Mouse (Mus musculus) embryonic fibroblast, embryonic 13.5 days (primary cell): ENCODE data around the gene Yod1. TPM values are rescaled to one million over a fixed set of nuclear protein-coding genes. Genes with fewer than 3 reads are reported as not detected.
A peak's percentile ranks its signal among the peaks of the same experiment; 100 is the strongest.

ENCODE experiments used
- H3K27ac ChIP-seq: 2 replicates; pipeline ENCODE4 v1.5.1; 2012; ENCODE audit warnings: low read length, control low read depth, inconsistent platforms; ENCODE audit not compliant: insufficient read depth
- H3K4me1 ChIP-seq: 2 replicates; pipeline ENCODE4 v1.6.1; 2011; ENCODE audit warnings: low read length; ENCODE audit not compliant: control insufficient read depth, insufficient read depth
- H3K4me3 ChIP-seq: 2 replicates; pipeline ENCODE4 v1.5.1; 2011; ENCODE audit warnings: mild to moderate bottlenecking, control low read depth, low read length; ENCODE audit not compliant: insufficient read depth
- CTCF ChIP-seq: IDR thresholded peaks from 2 replicates; pipeline ENCODE4 v1.5.1; 2011; ENCODE audit warnings: mild to moderate bottlenecking, control low read depth, low read length, moderate library complexity, borderline replicate concordance; ENCODE audit not compliant: insufficient read depth
- POLR2A ChIP-seq: IDR thresholded peaks from 2 replicates; pipeline ENCODE4 v1.6.1; 2011; ENCODE audit warnings: low read depth, mild to moderate bottlenecking, control low read depth, low read length, moderate library complexity
- polyA plus RNA-seq: library from polyadenylated mRNA; stranded (reverse); fragments of >200 nt; gene quantifications from 2 replicates; pipeline ENCODE4 v1.2.4, GENCODE M21; 2011; ENCODE audit warnings: low read depth; ENCODE audit not compliant: missing spikeins, insufficient read length

The Yod1 gene
- polyA plus RNA-seq, 1 experiment = 6.5 TPM

DNA sequence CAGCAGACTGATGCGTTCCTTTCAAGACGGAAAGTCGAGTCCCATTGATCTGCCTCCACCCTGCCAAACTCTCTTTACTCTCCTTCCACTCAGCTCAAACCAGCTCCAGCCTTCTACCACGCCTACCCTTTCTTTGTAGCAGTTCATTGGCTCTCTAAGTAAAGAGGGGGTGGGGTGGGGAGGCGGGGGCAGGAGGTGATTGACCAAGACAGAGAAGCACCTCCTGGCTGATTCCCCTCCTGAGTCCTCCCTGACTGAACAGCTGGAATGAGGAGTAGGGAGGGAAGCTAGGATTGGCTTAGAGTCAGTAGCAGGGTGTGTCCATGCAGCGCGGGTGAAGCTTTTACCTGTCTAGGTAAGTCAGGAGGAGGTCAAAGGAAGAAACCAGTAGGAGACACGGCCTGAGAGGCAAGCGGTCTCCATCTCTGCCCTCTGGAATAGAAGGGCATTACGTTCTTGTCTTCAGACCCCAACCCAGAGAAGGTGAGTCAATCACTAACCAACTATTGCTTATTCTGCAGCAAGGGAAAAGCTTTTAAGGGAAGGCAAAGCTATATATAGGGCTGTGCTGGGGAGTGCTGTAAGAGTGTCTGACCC lies 14.7 kb downstream of the Yod1 start, which contains the start of gene AA986860:
TSS of gene AA986860 (plus strand) at position 236 of the 597 bp plus-strand sequence.
- H3K4me3 ChIP-seq = no peak within 1 kb of the TSS
- H3K4me1 ChIP-seq = peaks cover 13% of the 10 kb centered on the region
- H3K27ac ChIP-seq = no peak within 1 kb of the TSS
- TF ChIP-seq POLR2A (no peak), CTCF (no peak)

GRCm38 (mm10) chr1:130732706-130733658 lies 15.9 kb downstream of the Yod1 start:
- TF ChIP-seq CTCF (no peak), POLR2A (no peak)
- no peak overlapping the region for H3K27ac ChIP-seq
- no peak overlapping the region for H3K4me3 ChIP-seq
- H3K4me1 ChIP-seq = peaks cover 13% of the 10 kb centered on the region

DNA sequence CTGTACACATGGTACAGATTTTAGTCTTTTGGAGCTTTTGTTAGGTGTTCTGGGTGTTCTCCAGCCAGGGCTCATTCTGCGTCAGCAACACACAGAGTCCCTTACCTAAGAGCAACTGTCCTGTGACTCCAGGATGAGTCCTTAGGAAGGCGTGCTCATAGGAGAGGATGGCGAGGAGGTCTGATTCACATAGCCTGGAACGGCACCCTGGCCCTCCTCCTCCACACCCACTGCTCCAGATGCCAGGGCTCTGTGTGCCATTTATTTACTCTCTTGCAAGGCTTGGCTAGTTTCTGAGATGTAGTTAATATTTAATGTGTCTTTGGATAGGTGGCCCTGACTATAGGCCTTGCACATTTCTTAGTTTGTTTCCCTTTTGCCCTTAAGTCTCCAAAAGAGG lies 16.5 kb downstream of the Yod1 start:
- H3K4me3 ChIP-seq = no peak overlapping the region
- TF ChIP-seq POLR2A (no peak), CTCF (no peak)
- H3K4me1 ChIP-seq = peaks cover 13% of the 10 kb centered on the region
- no peak overlapping the region for H3K27ac ChIP-seq

- Histone ChIP-seq H3K4me1 (peaks cover 13% of the 10 kb centered on the region), H3K27ac (peak overlapping the region; percentile 63), H3K4me3 (no peak overlapping the region)
- TF ChIP-seq POLR2A (no peak), CTCF (no peak)
These were observed 17.3 kb downstream of the Yod1 start for GRCm38 (mm10) chr1:130734452-130734851.

GRCm38 (mm10) chr1:130734852-130735251 lies 17.7 kb downstream of the Yod1 start:
- Histone ChIP-seq H3K27ac (peak overlapping the region; percentile 63), H3K4me1 (peaks cover 13% of the 10 kb centered on the region), H3K4me3 (no peak overlapping the region)
- TF ChIP-seq CTCF (no peak), POLR2A (no peak)

GRCm38 (mm10) chr1:130737411-130737881 lies 20.3 kb downstream of the Yod1 start:
- no peak overlapping the region for H3K4me3 ChIP-seq
- peaks cover 21% of the 10 kb centered on the region for H3K4me1 ChIP-seq
- no peak overlapping the region for H3K27ac ChIP-seq
- TF ChIP-seq CTCF (no peak), POLR2A (no peak)

DNA sequence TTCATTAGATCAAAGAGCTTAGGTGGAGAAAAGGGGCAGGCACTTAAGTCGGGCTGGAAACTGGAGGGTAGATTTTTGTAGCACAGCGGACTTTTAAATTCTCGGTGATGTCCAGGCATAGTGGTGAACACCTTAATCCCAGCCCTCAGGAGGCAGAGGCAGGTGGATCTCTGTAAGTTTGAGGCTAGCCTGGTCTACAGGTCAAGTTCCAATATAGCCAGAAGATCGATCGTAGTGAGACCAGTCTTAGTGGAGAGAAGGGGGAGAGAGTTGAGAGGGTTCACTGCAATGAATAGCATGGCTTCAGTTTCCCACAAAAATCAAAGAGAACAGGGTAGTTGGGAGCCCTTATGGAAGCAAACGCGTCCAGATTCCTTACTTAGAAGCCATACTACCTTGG lies 20.8 kb downstream of the Yod1 start:
- Histone ChIP-seq H3K4me1 (peaks cover 21% of the 10 kb centered on the region), H3K27ac (no peak overlapping the region), H3K4me3 (no peak overlapping the region)
- TF ChIP-seq POLR2A = no peak
- no peak for TF ChIP-seq CTCF

DNA sequence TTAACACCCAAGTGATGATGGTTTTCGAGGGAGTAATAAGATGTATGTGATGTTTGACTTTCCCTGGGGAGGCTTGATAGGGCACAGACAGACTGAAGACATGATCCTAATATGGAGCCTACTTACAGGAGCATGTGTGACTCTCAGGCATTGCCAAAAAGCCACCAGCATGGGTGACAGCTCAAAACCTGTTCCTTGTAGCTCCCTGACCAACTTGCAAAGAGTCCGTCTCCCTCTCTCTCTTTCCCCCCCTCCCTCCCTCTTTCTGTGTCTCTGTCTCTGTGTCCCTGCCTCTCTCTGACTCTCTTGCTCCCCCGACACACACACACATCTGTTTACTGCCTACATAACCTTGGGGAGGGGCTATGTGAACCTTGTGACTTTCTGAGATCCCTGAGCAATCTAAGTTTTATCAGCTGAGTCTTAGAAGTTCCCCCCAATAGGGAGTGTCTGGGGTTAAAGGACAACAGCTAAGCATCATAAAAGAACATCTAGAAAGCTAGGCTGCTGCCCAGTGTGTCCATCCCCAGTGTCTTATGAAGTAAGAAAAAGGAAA lies 21.5 kb downstream of the Yod1 start:
- peaks cover 21% of the 10 kb centered on the region for H3K4me1 ChIP-seq
- no peak for TF ChIP-seq POLR2A
- no peak overlapping the region for H3K4me3 ChIP-seq
- H3K27ac ChIP-seq = no peak overlapping the region

DNA sequence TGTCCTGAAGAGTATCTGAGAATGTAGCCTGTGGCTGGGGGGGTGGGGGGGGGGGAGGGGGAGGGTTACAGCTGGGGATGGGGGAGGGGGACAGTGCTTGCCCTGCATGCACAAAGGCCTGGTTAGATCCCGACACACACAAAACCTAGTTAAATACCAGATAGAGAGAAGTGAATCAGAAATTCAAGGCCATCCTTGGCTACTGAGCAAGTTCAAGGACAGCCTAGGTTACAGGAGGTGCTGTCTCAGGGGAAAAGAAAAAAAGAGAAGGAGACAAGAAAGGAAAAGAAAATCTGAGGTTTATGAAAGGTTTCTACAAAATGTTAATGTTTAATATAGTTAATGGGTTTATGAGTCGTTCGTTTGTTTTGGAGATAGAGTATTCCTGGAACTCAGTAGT lies 22.5 kb downstream of the Yod1 start:
- Histone ChIP-seq H3K4me1 (peaks cover 16% of the 10 kb centered on the region), H3K4me3 (no peak overlapping the region), H3K27ac (no peak overlapping the region)
- no peak for TF ChIP-seq CTCF

GRCm38 (mm10) chr1:130740227-130740648 lies 23.1 kb downstream of the Yod1 start:
- TF ChIP-seq CTCF (no peak), POLR2A (no peak)
- no peak overlapping the region for H3K27ac ChIP-seq
- H3K4me3 ChIP-seq = no peak overlapping the region
- H3K4me1 ChIP-seq = peaks cover 12% of the 10 kb centered on the region
